Mouse (Mus musculus) embryonic fibroblast, embryonic 13.5 days (primary cell): ENCODE data around the gene Rusc1.

Experiments used
- CTCF ChIP-seq: IDR thresholded peaks from 2 replicates; pipeline ENCODE4 v1.5.1; 2011; ENCODE audit warnings: mild to moderate bottlenecking, control low read depth, low read length, moderate library complexity, borderline replicate concordance; ENCODE audit not compliant: insufficient read depth
- POLR2A ChIP-seq: IDR thresholded peaks from 2 replicates; pipeline ENCODE4 v1.6.1; 2011; ENCODE audit warnings: low read depth, mild to moderate bottlenecking, control low read depth, low read length, moderate library complexity

DNA sequence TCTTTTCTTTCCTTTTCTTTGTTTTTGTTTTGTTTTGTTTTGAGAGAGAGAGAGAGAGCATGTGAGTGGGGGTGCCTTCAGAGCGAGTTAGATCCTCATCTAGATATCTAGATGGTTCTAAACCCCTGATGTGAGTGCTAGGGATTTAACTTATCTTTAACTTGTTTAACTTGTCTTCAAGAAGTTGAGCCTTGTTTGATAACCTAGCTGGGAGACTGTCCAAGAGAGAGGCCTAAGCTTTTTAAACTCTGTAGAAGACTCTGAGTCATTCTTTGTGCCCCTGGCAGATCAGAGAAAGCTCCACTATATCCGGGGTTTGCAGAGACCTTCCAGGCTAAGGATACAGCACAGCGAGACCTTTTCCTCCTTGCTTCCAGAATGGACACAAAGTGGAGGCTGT is 14.4 kb upstream of the Rusc1 start:
- TF ChIP-seq POLR2A (no peak), CTCF (no peak)
